Mouse (Mus musculus) adrenal gland, postnatal 36 days (tissue): ENCODE measurements at regions not wholly inside any gene's neighbourhood (a gene's known extent, or its start where the extent isn't known, plus 50 kb on each side); places are given as distances from the start of the nearest gene placed in this dataset.

Experiments
- DNase-seq, 2 experiments: peaks; one replicate each; pipeline ENCODE4 v3.0.0; 2021; ENCODE audit warnings: mixed read lengths in 1 of 2

- DNase-seq, result peak; percentile 25 to 42
These were observed 324.3 kb downstream of the Qk start for GRCm38 (mm10) chr17:9995321-9995720.

- DNase-seq, result no peak
These were observed 321.2 kb upstream of the Pabpc6 start for GRCm38 (mm10) chr17:9990744-9991143.

GRCm38 (mm10) chr17:9981273-9981672 is 311.8 kb upstream of the Pabpc6 start:
- no peak for DNase-seq

GRCm38 (mm10) chr17:9976866-9977421 is 307.4 kb upstream of the Pabpc6 start:
- no peak for DNase-seq

GRCm38 (mm10) chr17:9975995-9976394 is 306.5 kb upstream of the Pabpc6 start:
- DNase-seq, result no peak

GRCm38 (mm10) chr17:9975153-9975552 is 305.6 kb upstream of the Pabpc6 start:
- no peak for DNase-seq

- no peak for DNase-seq
These were observed 298.5 kb upstream of the Pabpc6 start for GRCm38 (mm10) chr17:9967988-9968387.

GRCm38 (mm10) chr17:9962893-9963436 is 293.4 kb upstream of the Pabpc6 start:
- DNase-seq, result no peak

GRCm38 (mm10) chr17:9948985-9949667 is 279.6 kb upstream of the Pabpc6 start:
- peak in 1 of 2 experiments; percentile 9 for DNase-seq

- no peak for DNase-seq
These were observed 278.1 kb upstream of the Pabpc6 start for GRCm38 (mm10) chr17:9947609-9948008.

GRCm38 (mm10) chr17:9944513-9944912 is 275.0 kb upstream of the Pabpc6 start:
- DNase-seq, result no peak

- no peak for DNase-seq
These were observed 272.7 kb upstream of the Pabpc6 start for GRCm38 (mm10) chr17:9942171-9942570.

GRCm38 (mm10) chr17:9939576-9939975 is 270.1 kb upstream of the Pabpc6 start:
- DNase-seq, result no peak

- no peak for DNase-seq
These were observed 268.9 kb upstream of the Pabpc6 start for GRCm38 (mm10) chr17:9938426-9938825.

GRCm38 (mm10) chr17:9937211-9937610 is 267.7 kb upstream of the Pabpc6 start:
- DNase-seq, result no peak

GRCm38 (mm10) chr17:9932186-9932585 is 262.7 kb upstream of the Pabpc6 start:
- DNase-seq, result no peak

- no peak for DNase-seq
These were observed 262.0 kb upstream of the Pabpc6 start for GRCm38 (mm10) chr17:9931526-9931925.

- DNase-seq, result no peak
These were observed 260.1 kb upstream of the Pabpc6 start for GRCm38 (mm10) chr17:9929448-9930088.

GRCm38 (mm10) chr17:9927724-9928123 is 258.2 kb upstream of the Pabpc6 start:
- no peak for DNase-seq

- no peak for DNase-seq
These were observed 256.8 kb upstream of the Pabpc6 start for GRCm38 (mm10) chr17:9926308-9926707.

- DNase-seq, result no peak
These were observed 251.8 kb upstream of the Pabpc6 start for GRCm38 (mm10) chr17:9921326-9921725.

- DNase-seq, result no peak
These were observed 247.5 kb upstream of the Pabpc6 start for GRCm38 (mm10) chr17:9917031-9917430.

- no peak for DNase-seq
These were observed 241.3 kb upstream of the Pabpc6 start for GRCm38 (mm10) chr17:9910856-9911255.
